In the genomic region with DNA sequence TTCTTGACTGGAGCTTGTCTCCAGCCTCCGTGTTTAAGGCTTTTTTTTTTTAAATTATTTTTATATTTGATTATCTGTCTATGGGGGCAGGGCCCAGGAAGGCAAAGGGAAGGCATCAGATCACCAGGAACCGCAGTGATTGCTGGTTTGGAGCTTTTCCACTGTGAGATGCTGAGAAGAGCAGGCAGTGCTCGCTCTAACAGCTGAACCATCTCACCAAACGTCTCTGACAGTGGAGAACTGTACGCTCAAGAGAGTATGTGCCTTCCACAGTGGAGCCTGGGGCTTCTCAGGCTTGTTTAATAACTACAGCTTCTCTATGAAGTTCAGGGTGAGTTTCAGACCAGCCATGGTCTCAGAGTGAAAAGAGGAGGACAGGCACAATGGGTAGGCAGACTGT, we compare ENCODE assay signal across 10 mouse cellular contexts. TPM values are rescaled to one million over a fixed set of nuclear protein-coding genes. Genes with fewer than 3 reads are reported as not detected.
DNase-seq lines count a peak whose midpoint lies in the region; ATAC-seq and TF ChIP-seq lines count a peak whose summit lies in the region.
"Had no signal": no experiment of that assay in that cellular context is flagged by ENCODE, and none has a peak within 500 bp of the region (broad histone marks: within the 10 kb centered on the region; RNA-seq: fewer than 3 reads in every experiment).

No protein-coding gene starts in this region.

- DNase-seq in kidney, adult 18-20 months, result no peak
- no peak for DNase-seq in hindbrain, postnatal 0 days (ENCODE audit: low spot score)
- no peak for DNase-seq in spleen, postnatal 10 days (ENCODE audit: low spot score in 2 of 2)
- no peak for DNase-seq in spleen, postnatal 36 days (ENCODE audit: low spot score in 2 of 2)
- no peak for DNase-seq in right cerebral cortex, adult 2 months (ENCODE audit: low spot score in 2 of 2)
- DNase-seq: cerebellum, postnatal 25 days; heart, adult 18-20 months had no signal

- 55% methylated on average over 5 of the region's 5 CpGs for WGBS in kidney, embryonic 15.5 days
- WGBS in embryonic facial prominence, embryonic 12.5 days, result 85% methylated on average over 5 of the region's 5 CpGs
- 83% methylated on average over 5 of the region's 5 CpGs for WGBS in hindbrain, postnatal 0 days
- WGBS in midbrain, embryonic 13.5 days, result 80% methylated on average over 5 of the region's 5 CpGs

- no peak overlapping the region for H3K9ac ChIP-seq in kidney, embryonic 15.5 days
- no peak overlapping the region for H3K9ac ChIP-seq in embryonic facial prominence, embryonic 12.5 days
- H3K9ac ChIP-seq in hindbrain, postnatal 0 days (replicated peaks; ENCODE audit: low read length), result no peak overlapping the region
- peak overlapping the region; percentile 11; the same call in 1 of the 2 replicates for H3K9ac ChIP-seq in midbrain, embryonic 13.5 days (replicated peaks)

- H3K27me3 ChIP-seq in kidney, embryonic 15.5 days, result no peaks in the 10 kb centered on the region
- no peaks in the 10 kb centered on the region for H3K27me3 ChIP-seq in embryonic facial prominence, embryonic 12.5 days
- no peaks in the 10 kb centered on the region for H3K27me3 ChIP-seq in hindbrain, postnatal 0 days (ENCODE audit: insufficient read depth, low read length)
- no peaks in the 10 kb centered on the region for H3K27me3 ChIP-seq in midbrain, embryonic 13.5 days

- no peak overlapping the region; the same call in 1 of the 2 replicates for H3K27ac ChIP-seq in kidney, embryonic 15.5 days
- H3K27ac ChIP-seq in embryonic facial prominence, embryonic 12.5 days, result no peak overlapping the region
- H3K27ac ChIP-seq in hindbrain, postnatal 0 days, result no peak overlapping the region
- no peak overlapping the region for H3K27ac ChIP-seq in midbrain, embryonic 13.5 days

- H3K4me1 ChIP-seq in kidney, embryonic 15.5 days, result peaks cover 32% of the 10 kb centered on the region
- H3K4me1 ChIP-seq in embryonic facial prominence, embryonic 12.5 days, result peaks cover 12% of the 10 kb centered on the region
- H3K4me1 ChIP-seq in hindbrain, postnatal 0 days (ENCODE audit: insufficient read depth, low read length), result peaks cover 9% of the 10 kb centered on the region; the same call in 1 of the 2 replicates
- H3K4me1 ChIP-seq in midbrain, embryonic 13.5 days (replicated peaks), result peaks cover 31% of the 10 kb centered on the region

- no peaks in the 10 kb centered on the region for H3K9me3 ChIP-seq in kidney, embryonic 15.5 days (replicated peaks)
- no peaks in the 10 kb centered on the region for H3K9me3 ChIP-seq in embryonic facial prominence, embryonic 12.5 days
- no peaks in the 10 kb centered on the region for H3K9me3 ChIP-seq in hindbrain, postnatal 0 days (ENCODE audit: low read length)
- no peaks in the 10 kb centered on the region for H3K9me3 ChIP-seq in midbrain, embryonic 13.5 days

- ATAC-seq in kidney, embryonic 15.5 days (replicated peaks; ENCODE audit: low FRiP score), result no peak
- ATAC-seq in embryonic facial prominence, embryonic 12.5 days (ENCODE audit: insufficient number of reproducible peaks, insufficient read depth, low FRiP score, low TSS enrichment), result no peak
- ATAC-seq in hindbrain, postnatal 0 days, result no peak
- ATAC-seq in midbrain, embryonic 13.5 days, result no peak

- peak overlapping the region; percentile 88 for H3K4me2 ChIP-seq in kidney, embryonic 15.5 days
- peak overlapping the region; percentile 29; the same call in 1 of the 2 replicates for H3K4me2 ChIP-seq in embryonic facial prominence, embryonic 12.5 days (replicated peaks)
- peak overlapping the region; percentile 40; the same call in 1 of the 2 replicates for H3K4me2 ChIP-seq in hindbrain, postnatal 0 days (ENCODE audit: low read depth, low read length)
- H3K4me2 ChIP-seq in midbrain, embryonic 13.5 days (replicated peaks), result peak overlapping the region; percentile 92

- no peak for TF ChIP-seq CTCF in hindbrain, postnatal 0 days (IDR thresholded peaks at IDR 0.05; ENCODE audit: low read depth)

- peaks cover 31% of the 10 kb centered on the region for H3K36me3 ChIP-seq in kidney, embryonic 15.5 days
- H3K36me3 ChIP-seq in embryonic facial prominence, embryonic 12.5 days, result peaks cover 38% of the 10 kb centered on the region
- peaks cover 9% of the 10 kb centered on the region for H3K36me3 ChIP-seq in hindbrain, postnatal 0 days (ENCODE audit: insufficient read depth, low read length)
- H3K36me3 ChIP-seq in midbrain, embryonic 13.5 days, result peaks cover 28% of the 10 kb centered on the region

- no peak overlapping the region; the same call in 1 of the 2 replicates for H3K4me3 ChIP-seq in kidney, embryonic 15.5 days (replicated peaks)
- H3K4me3 ChIP-seq in embryonic facial prominence, embryonic 12.5 days, result no peak overlapping the region
- H3K4me3 ChIP-seq in hindbrain, postnatal 0 days (ENCODE audit: low read length), result no peak overlapping the region
- H3K4me3 ChIP-seq in midbrain, embryonic 13.5 days (replicated peaks), result peak overlapping the region; percentile 2; the same call in 1 of the 2 replicates

RNA-seq across cellular contexts. Expression of gene Ntmt1, which starts 1.9 kb away (rescaled TPM):
- 82.6 and 96.6 TPM in 2 replicates for polyA plus RNA-seq in kidney, embryonic 15.5 days (2015; fragmentation: Nextera tagmentation; extraction: Ambion mirVana)
- 105 and 106 TPM in 2 replicates for polyA plus RNA-seq in embryonic facial prominence, embryonic 12.5 days (2016; fragmentation: Nextera tagmentation; extraction: Ambion mirVana)
- total RNA-seq in hindbrain, postnatal 0 days (2014; rRNA removed), result 79.5 and 96.3 TPM in 2 replicates
- 95.9 and 99.6 TPM in 2 replicates for polyA plus RNA-seq in hindbrain, postnatal 0 days (2015; fragmentation: Nextera tagmentation; extraction: Ambion mirVana)
- polyA plus RNA-seq in midbrain, embryonic 13.5 days (2015; fragmentation: Nextera tagmentation; extraction: Ambion mirVana), result 121 and 123 TPM in 2 replicates

RNA-seq across cellular contexts. Expression of gene 1700001O22Rik, which starts 6.0 kb away (rescaled TPM):
- polyA plus RNA-seq in kidney, embryonic 15.5 days (2015; fragmentation: Nextera tagmentation; extraction: Ambion mirVana), result 3.5 TPM in 2 replicates
- polyA plus RNA-seq in embryonic facial prominence, embryonic 12.5 days (2016; fragmentation: Nextera tagmentation; extraction: Ambion mirVana), result 3.8 and 4.0 TPM in 2 replicates
- total RNA-seq in hindbrain, postnatal 0 days (2014; rRNA removed), result 0.75 and 2.4 TPM in 2 replicates
- 1.8 and 2.6 TPM in 2 replicates for polyA plus RNA-seq in hindbrain, postnatal 0 days (2015; fragmentation: Nextera tagmentation; extraction: Ambion mirVana)
- polyA plus RNA-seq in midbrain, embryonic 13.5 days (2015; fragmentation: Nextera tagmentation; extraction: Ambion mirVana), result 1.1 and 1.3 TPM in 2 replicates

RNA-seq across cellular contexts. Expression of gene Asb6, which starts 20.6 kb away (rescaled TPM):
- 35.5 and 38.3 TPM in 2 replicates for polyA plus RNA-seq in kidney, embryonic 15.5 days (2015; fragmentation: Nextera tagmentation; extraction: Ambion mirVana)
- polyA plus RNA-seq in embryonic facial prominence, embryonic 12.5 days (2016; fragmentation: Nextera tagmentation; extraction: Ambion mirVana), result 40.0 and 41.8 TPM in 2 replicates
- 49.1 and 53.5 TPM in 2 replicates for total RNA-seq in hindbrain, postnatal 0 days (2014; rRNA removed)
- polyA plus RNA-seq in hindbrain, postnatal 0 days (2015; fragmentation: Nextera tagmentation; extraction: Ambion mirVana), result 36.6 and 37.4 TPM in 2 replicates
- 41.7 and 43.0 TPM in 2 replicates for polyA plus RNA-seq in midbrain, embryonic 13.5 days (2015; fragmentation: Nextera tagmentation; extraction: Ambion mirVana)

RNA-seq across cellular contexts. Expression of gene Prrx2, which starts 25.3 kb away (rescaled TPM):
- 10.6 and 10.9 TPM in 2 replicates for polyA plus RNA-seq in kidney, embryonic 15.5 days (2015; fragmentation: Nextera tagmentation; extraction: Ambion mirVana)
- polyA plus RNA-seq in embryonic facial prominence, embryonic 12.5 days (2016; fragmentation: Nextera tagmentation; extraction: Ambion mirVana), result 106 and 121 TPM in 2 replicates
- total RNA-seq in hindbrain, postnatal 0 days (2014; rRNA removed), result 6.7 and 7.2 TPM in 2 replicates
- polyA plus RNA-seq in hindbrain, postnatal 0 days (2015; fragmentation: Nextera tagmentation; extraction: Ambion mirVana), result 5.0 and 5.6 TPM in 2 replicates
- 2.0 and 2.8 TPM in 2 replicates for polyA plus RNA-seq in midbrain, embryonic 13.5 days (2015; fragmentation: Nextera tagmentation; extraction: Ambion mirVana)

Comparison
In these comparisons a context has a peak if more than half of its experiments do, and no peak if none do; other contexts are left out.
1. H3K4me2 ChIP-seq: peak in every context shown above with its lines; median percentile 92 in midbrain, embryonic 13.5 days; 88 in kidney, embryonic 15.5 days; 40 in hindbrain, postnatal 0 days; 29 in embryonic facial prominence, embryonic 12.5 days.